Mouse (Mus musculus) heart, adult 9 months (tissue): ENCODE measurements at regions not wholly inside any gene's neighbourhood (a gene's known extent, or its start where the extent isn't known, plus 50 kb on each side); places are given as distances from the start of the nearest gene placed in this dataset.
A peak's percentile ranks its signal among the peaks of the same experiment; 100 is the strongest.
"Not testable (repeated sequence)": the region's sequence is repeated elsewhere in the genome, so short reads cannot be mapped to it uniquely, and the experiment has no call there.

Experiments used
- DNase-seq, 2 experiments: peaks; one replicate each; pipeline ENCODE4 v3.0.0; 2022; ENCODE audit warnings: low spot score in 2 of 2

DNA sequence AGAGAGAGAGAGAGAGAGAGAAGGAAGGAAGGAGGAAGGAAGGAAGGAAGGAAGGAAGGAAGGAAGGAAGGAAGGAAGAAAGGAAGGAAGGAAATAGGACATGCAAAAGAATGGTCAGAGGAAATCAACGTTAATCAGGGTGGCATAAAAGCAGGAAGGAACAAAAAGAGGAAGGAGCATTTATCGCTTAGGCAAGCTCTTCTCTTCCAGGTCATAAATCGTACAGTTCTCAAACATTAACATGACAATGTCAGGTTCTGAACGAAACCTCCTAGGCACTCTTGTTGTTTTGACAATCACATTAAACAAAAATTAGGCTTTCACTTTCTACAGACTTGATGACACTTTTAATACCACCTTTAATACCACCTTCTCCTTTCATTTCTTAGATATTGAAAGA is 594.0 kb downstream of the Efna5 start:
- DNase-seq: no peak

DNA sequence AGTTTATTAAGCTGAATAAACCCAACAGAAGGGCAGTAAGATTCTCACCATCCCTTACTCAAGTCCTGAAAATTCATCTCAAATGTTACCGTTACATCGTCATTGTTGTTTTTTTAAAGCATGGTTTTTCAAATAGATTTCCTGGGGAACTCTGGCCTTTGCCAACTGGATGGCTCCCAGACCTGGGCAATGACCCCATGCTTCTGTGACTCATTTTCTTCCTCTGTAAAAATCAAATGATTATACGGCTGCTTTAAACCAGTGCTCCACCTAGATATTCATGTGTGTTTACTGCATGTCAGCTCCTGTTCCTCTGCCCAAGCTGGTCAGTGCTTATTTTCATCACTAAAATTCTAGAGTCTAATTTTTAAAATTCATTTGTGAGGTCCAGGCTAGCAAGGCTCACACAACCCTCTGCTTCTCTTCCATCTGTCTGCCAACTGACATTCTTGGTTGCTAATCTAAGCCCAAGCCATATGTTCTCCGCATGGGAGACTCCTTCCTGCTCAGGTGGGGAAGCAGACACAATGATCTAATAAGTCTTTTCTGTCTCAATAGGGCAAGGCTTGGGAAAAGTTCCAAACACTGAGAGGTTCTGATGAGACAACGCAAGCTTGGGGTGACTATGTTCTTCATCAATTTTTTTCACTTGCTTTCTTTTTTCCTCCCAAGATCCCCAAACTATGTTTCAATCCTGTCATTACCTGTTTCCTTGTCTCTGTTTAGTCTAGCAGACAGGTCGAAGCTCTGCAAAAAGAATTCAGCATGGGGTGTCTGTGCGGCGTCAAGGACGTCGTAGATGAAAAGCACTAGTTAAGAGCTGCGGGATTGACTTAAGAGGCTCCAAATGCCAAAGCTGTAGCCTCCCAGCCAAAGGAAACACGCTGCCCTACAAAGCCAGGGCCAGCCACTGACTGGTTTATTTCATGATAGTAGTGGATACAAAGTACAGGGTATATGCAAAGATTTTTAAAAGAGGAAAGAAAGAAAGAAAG is 594.7 kb downstream of the Efna5 start:
- DNase-seq: no peak

DNA sequence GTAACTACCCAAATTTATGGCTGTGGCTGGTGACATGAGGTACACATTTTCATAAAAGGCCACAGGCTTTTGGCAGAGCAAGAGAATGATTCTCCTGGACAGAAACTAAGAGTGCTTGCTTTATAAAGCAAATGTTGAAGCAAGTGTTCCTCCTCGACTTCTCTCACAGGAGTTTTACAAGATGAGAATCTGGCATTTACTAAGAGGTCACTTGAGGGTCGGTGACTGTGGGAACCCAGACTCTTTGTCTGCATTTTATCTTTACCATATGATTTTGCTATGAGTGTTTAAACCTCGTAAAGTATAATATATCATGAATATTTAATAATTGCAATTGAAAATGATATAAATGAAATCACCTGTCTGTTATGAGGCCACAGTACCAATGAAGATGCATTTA is 600.9 kb downstream of the Efna5 start:
- no peak for DNase-seq

DNA sequence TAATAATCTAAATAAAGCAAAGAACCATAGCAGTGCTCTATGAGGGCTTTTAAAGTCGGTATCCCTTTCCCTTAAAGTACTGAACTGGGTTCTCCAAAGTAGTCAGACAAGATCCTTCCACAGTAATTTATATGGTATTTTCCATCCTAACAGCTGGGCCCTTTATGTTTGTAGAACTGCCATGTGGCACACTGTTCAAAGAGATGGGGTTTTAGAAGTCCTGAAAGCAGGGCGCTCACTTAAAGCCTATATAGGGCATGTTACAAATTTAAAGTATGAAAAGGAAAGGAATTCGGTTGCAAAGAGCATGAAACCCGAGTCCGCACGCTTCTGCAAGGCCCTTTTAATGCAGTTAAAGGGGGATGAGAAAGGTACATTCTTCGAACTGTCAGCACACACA is 609.7 kb downstream of the Efna5 start:
- no peak for DNase-seq

DNA sequence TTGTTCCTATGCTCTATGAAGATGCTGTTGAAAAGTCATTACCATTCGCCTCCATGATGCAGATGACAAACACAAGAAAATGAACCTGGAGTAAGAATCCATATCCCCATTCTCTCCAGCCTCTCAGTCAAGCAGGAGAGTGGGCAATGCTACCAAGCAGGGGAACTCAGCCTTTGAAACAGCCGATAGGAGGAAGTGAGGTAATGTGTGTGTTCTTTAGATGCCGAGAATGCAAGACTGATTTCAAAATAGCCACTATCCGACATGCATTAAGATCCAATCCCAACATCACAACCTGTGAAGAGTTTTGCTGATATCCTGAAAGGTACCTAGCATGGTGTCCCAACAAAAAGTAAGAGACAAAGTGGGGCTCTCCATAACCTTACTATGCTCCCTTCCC is 611.8 kb downstream of the Efna5 start:
- no peak for DNase-seq

DNA sequence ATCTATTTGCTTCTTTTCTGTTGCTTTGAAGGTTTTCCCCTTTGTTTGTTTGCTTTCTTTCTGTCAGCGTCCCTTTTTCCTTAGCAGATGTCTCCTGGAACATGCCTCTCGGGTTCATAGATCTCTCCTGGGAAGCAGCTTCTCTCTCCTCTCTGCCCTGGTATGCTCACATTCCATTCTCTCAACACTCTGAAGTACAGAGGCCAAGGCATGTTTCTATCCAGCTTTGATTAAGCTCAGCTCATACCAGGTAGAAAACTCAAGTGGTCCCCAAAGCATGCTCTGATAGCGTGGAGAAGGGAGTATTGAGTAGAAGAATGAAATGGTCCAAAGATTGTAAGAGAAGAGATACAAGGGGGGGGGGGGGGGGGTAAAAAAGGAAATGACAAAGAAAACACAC is 627.7 kb downstream of the Efna5 start:
- no peak for DNase-seq

DNA sequence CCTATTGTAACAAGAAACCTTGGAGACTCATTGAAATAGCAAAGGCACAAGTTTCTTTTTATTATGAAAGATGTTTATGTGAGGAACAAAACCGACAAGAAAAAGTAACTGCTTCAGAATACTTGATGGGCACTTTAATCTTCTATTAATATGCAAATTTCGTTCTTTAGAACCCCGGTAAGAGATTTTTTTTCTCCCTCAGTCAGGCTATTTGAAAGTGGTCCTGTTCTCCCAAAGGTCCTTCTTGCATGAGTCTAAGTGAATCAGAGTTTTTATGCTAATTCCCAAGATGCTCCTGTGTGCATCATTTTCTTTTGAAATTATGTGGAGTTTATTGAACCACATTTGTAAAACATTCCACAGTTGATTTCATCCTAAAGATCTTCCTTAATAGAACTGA is 633.1 kb downstream of the Efna5 start:
- DNase-seq: no peak

DNA sequence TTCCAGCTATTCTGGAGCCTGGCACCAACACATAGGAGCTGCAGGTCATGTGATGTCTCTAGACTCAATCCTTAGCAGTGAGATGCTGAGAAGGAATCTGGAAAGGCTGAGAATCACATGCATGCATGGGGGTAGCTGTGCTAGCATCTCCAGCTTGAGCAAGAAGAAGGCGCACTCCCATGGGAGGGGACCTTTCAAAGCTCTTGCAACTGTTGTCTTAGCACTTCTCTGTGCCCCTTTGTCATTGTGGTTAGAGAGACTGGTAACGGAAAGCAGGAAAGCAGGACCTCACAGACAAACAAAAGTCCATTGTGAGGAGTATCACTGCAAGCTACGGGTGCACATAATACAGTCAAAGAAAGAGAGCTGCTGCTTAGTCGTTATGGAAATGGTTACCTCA is 634.5 kb downstream of the Efna5 start:
- DNase-seq: no peak

DNA sequence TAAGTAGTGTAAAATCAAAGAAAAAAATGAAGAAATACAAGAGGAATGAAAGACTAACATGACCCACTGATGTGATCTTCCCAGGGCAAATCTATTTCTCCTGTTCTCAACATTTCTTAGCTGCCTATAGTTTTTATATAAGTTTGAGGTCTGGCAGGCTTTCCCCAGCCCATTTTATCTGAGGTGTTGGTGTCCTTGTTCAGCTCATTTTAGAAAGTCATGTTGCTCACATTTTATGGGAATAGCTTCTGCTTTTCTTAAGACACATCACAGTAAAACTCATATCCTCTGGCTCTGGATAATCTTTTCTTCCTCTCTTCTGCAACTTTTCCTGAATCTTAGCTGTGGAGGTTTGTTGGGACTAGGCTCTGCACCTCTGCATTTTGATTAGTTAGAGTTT is 650.2 kb downstream of the Efna5 start:
- DNase-seq: no peak

DNA sequence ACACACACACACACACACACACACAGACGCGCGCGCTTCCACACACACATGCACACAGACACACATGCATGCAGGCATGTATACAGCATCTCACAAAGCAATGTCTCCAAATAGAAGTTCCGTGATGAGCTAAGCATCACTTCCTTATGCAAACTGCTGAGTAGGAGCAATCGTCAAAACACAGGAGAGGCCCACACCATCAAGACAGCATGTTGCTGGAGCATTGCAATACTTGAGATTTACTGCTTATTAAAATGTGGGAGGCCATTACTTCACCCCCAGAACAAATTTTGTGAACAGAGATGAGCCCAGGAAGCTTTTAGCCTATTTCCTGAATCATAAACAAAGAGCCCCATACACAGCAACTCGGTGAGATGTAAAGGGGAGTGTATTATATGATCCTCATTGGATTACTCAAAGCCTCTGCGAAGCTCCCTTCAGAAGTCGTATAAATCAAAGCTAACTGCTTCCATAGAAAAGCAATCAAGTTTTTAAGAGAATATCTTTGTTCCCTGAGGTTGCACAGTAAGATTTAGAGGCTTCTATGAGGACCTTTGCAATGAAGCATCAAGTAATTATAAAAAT is 670.6 kb downstream of the Efna5 start:
- no peak for DNase-seq

DNA sequence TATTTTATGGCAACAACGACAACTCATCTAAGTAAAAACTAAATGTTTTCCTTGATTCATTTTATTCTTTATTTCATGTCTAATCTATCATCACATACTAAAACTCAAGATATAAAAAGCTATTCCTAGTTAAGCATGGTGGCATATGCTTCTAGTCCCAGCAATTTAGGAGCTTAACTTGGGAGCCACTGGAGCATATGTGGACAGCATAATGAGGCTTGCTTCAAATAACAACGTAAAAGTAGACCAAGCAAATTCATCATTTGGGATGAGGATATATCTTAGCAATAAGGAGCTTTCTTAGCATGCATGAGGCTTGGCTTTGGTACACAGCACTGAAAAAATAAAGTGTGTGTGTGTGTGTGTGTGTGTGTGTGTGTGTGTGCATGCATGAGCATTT is 678.5 kb downstream of the Efna5 start:
- DNase-seq: no peak

DNA sequence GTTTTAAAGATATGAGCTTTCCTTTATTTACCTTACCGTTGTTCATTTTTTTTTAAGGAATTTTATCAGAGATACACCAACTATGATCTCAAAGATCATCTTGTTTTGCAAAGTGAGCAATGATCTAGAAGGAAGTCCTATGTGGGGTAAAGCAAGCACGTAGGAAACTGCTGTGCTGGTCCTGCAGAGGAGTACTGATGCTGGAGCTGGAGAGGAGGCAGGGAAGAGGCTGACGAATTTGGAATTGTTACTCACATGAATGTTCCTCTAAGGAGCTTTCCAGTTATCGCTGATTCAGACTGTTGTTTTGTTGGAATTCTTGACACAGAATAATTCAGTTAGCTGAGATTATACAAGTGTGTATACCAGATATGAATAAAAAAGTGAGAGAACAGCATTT is 680.6 kb downstream of the Efna5 start:
- no peak for DNase-seq

DNA sequence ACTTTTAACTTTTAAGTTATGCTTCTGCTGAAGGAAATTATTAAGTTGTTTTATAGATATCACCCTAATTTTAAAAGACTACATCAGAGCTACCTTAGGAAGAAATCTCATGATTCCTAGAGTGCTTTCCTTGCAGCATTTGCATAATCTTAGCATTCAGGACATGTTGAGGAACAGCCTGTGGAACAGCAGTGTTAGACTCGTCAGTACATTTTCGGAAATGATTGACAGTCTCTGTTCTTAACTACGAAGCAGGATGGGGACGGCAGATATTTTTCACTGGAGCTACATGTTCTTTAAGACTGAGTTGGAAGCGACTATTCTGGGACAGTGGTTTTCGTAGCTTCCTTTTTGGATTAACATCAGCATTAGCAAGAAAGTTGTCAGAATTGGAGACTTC is 681.6 kb downstream of the Efna5 start:
- DNase-seq: no peak

DNA sequence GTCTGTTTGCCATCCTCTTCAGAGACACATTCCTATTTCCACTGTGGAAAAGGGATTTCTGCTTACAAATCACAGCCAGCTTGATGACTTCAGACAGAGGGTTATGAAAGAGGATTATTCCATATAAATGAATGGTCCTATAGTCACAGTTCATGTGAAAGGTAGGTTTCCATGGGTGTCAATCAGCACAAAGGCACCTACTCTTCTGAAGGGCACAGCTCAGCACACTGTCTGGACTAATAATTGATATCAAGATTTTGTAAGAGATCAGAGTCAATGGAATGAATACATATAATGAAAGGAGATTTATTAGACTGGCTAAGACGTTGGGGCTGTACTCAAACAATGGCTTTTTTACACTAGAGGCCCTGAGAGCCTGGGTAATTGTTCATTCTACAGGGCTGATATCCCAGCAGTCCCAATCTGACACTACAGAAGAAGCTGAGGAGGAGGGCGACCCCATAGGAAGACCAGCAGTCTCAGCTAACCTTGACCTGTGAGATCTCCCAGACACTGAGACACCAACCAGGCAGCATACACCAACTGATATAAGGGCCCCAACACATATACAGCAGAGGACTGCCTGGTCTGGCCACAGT is 702.4 kb downstream of the Efna5 start:
- no peak for DNase-seq

DNA sequence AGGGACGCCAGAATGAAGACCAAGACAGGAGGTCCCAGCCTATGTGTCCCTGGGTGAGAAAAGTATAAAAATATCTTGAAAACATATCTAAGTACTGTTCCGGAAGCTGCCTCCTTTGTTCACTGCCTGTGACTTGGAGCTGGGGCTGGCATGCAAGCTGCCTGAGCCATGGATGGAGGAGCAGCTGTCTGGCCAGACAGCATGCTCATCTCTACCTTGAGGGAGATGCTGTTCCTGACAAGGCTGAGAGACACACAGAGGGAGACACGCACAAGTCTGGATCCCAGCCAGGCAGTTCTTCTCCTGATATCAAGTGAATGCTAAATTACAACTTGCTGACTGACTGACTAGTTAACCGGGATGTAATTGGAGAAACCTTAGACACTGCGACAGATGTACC is 704.8 kb downstream of the Efna5 start:
- DNase-seq: no peak

DNA sequence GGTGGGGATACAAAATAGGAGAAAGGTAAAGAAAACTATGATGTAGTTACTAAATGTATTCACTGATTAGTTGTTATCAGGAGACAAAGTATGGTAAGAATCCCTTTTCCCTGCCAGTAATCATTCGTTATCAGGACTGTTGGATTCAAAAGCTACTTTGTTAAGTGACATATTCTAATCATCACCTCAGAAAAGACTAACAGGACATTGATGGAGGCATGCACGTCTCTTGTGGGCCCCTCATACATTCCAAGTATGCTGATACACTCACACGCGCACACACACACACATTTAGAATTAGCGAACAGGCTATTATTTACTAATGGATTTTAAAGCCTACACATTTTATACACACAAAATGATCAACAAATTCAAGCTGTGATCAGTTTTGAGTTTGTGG is 708.8 kb downstream of the Efna5 start:
- DNase-seq: no peak

DNA sequence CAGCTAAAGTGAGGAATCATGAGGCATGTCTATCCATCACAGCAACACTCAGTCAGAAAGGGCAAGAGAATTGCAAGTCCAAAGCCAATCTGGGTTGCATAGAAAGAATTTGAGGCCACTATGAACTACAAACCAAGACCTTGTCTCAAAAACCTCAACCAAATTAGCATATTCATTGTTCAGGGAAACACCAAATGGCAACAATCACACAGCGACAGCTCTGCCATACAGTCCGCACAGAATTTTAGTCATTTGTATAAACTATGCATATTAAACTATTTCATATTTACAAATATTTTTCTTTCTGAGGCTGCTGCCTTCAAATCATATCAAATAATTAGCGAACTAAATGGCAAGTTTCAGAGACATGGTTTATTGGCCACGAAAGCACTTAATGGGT is 709.6 kb downstream of the Efna5 start:
- DNase-seq: no peak

DNA sequence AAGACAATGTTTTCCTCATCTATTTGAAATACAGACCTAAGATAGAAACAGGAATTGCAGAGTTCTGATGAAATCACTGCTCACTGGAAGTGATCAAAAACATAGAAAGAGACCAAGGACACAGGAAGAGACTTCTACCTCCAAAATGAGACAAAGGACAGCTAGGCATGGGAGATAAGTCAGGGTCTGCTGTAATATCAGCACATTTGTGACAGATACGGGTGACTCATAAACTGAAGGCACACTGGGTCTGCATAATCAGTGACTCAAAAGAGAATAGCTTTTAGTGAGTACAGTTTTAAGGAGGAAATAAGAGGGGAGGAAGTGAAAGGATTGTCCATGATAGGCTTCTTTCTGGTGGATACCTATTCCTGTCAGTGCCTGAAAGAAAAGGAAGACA is 719.7 kb downstream of the Efna5 start:
- no peak for DNase-seq

DNA sequence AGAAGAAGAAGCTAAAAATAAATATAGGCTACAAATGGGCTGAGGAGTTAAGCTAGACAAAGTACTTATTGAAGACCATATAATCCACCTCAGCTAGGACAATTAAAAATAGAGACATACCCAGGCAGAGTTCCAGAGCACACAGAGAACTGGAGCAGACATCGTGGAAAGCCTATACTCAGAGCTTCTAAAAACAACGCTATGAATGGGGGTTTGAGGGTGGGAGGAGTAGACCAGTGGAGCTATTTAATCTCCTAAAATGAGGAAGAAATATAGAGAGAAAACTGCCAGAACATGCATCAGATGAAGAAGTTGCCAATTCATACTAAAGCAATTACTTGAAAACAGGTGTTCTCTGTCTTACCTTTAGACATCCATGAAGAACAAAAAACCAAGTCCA is 720.8 kb downstream of the Efna5 start:
- DNase-seq: peak; percentile 3 to 9

DNA sequence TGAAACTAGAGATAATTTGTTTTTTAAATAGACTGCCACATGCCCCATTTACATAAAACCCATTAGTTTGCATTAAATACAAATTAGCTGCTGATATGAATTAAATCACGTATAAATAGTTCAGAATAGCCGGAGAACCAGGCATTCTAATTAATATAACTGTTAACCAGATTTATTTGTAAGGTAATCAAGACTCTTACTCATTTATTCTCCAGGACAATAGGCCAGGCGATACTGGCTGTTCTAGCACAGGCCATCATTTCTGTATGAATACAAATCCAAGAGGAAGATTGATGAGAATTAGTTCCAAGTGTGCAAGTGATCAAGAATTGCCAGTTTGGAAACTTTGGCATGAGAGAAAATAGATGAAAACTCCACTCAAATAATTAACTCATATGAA is 746.1 kb downstream of the Efna5 start:
- no peak for DNase-seq

DNA sequence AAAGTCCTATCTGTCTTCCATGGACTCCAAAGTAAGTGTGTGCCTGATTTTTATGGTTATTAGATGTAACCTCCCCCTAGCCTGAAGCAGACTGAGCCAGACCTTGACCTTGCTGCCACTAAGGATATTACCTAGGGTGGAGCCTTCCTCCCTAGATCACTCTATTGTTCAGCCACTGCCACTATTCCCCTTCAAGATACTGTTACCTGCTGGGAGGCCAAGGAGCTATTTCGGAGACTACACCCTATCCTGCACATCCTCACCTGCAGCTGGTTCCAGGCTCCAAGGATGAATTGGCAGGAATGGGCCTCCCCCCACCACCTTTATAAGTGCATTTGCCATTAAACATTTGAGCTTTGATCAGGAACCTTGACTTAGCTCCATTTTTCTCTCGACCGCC is 769.4 kb downstream of the Efna5 start:
- not testable (repeated sequence) for DNase-seq

DNA sequence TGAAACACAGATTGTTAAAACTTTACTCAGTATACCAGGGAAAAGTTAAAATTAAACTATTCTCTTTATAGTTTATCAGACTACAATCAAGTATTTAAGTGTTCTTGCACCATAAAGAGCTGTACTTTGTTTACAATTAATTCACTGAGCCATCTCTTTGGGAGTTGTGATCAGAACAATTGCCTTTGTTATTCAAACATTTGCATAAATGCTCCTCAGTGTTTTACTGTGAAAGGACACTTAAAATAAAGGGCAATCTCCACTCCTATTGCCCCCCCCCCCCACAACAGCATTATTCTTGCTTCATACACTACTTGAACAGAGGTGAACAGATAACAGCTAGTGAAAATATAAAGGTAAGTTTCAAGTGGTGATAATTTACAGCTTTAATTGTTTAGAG is 772.1 kb downstream of the Efna5 start:
- no peak for DNase-seq

DNA sequence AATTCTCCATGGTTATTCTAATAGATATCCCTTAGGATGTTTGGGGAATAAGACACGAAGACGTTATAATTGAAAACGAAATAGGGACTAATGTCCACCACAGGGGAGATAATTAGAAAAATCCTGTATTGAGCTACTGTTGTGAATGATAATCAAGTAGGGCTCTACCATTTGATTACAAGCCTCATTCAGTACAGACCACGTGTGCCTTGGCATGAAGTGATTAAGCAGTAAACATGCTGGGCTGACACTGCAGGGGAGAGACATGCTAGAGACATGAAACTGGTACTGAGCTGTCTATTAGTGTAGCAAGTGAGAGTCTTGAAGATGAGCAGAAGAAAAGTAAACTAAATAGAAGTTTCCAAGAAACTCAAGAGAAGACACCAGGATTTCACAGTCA is 797.8 kb downstream of the Efna5 start:
- DNase-seq: no peak
